Mouse (Mus musculus) neural tube, embryonic 13.5 days (tissue): ENCODE measurements around the gene Bcam. TPM values are rescaled to one million over a fixed set of nuclear protein-coding genes. Genes with fewer than 3 reads are reported as not detected.
A peak's percentile ranks its signal among the peaks of the same experiment; 100 is the strongest.

Source experiments
- ATAC-seq: fragments of 200-750 bp; cut with Nextera tagmentation; 2 replicates; pipeline ENCODE4 v1.8.0; 2017; ENCODE audit warnings: low read depth, mild to moderate bottlenecking, moderate TSS enrichment, moderate library complexity
- H3K27ac ChIP-seq: fragments of 300-500 bp; sonication (generic); replicated peaks from 2 replicates; pipeline ENCODE4 v1.5.1; 2015; ENCODE audit warnings: moderate library complexity, mild to moderate bottlenecking, inconsistent platforms
- H3K27me3 ChIP-seq: fragments of 300-500 bp; sonication (generic); 2 replicates; pipeline ENCODE4 v1.6.1; 2015; ENCODE audit warnings: mild to moderate bottlenecking, inconsistent platforms
- H3K36me3 ChIP-seq: fragments of 300-500 bp; sonication (generic); 2 replicates; pipeline ENCODE4 v1.6.1; 2015; ENCODE audit warnings: mild to moderate bottlenecking, inconsistent platforms
- H3K4me1 ChIP-seq: fragments of 300-500 bp; sonication (generic); replicated peaks from 2 replicates; pipeline ENCODE4 v1.6.1; 2015; ENCODE audit warnings: inconsistent platforms
- H3K4me2 ChIP-seq: fragments of 300-500 bp; sonication (generic); 2 replicates; pipeline ENCODE4 v1.6.1; 2015; ENCODE audit warnings: inconsistent platforms, mild to moderate bottlenecking, moderate library complexity
- H3K4me3 ChIP-seq: fragments of 300-500 bp; sonication (generic); 2 replicates; pipeline ENCODE4 v1.5.1; 2015; ENCODE audit warnings: mild to moderate bottlenecking, inconsistent platforms
- H3K9ac ChIP-seq: fragments of 300-500 bp; sonication (generic); 2 replicates; pipeline ENCODE4 v1.6.1; 2015; ENCODE audit warnings: moderate library complexity, mild to moderate bottlenecking, inconsistent platforms
- H3K9me3 ChIP-seq: fragments of 300-500 bp; sonication (generic); 2 replicates; pipeline ENCODE4 v1.6.1; 2016; ENCODE audit warnings: inconsistent platforms
- WGBS: fragments of 180-500 bp; shearing (Covaris S2); methylation state at CpG from one replicate; pipeline ENCODE4 v1.1.7; 2015; 5-methylcytosine and 5-hydroxymethylcytosine counted together
- polyA plus RNA-seq: library from polyadenylated mRNA; unstranded; fragments of >200 nt; fragmentation: Nextera tagmentation; extraction: Ambion mirVana; gene quantifications from 2 replicates; pipeline ENCODE4 v1.2.1, GENCODE M21; 2015

Bcam gene
- polyA plus RNA-seq, 1 experiment from 2014 or later, result 16.6 TPM

DNA sequence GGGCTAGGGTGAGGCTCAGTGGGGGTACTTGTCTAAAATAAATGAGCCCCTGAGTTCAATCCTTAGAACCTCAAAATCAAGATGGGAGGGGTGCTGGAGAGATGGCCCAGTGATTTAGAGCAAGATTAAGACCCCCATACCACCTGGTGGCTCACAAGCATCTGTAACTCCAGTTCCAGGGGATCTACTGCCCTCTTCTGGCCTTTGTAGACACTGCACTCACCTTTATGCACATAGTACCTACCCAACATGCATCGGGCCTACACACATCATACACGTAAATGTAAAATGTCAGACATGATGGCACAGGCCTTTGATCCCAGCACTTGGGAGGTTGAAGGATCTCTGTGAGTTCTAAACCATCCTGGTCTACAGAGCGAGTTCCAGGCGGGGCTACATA lies 11.8 kb upstream of the Bcam start:
- H3K9ac ChIP-seq, result no peak overlapping the region
- no peak overlapping the region for H3K4me2 ChIP-seq
- no peaks in the 10 kb centered on the region for H3K36me3 ChIP-seq
- 93% methylated on average over 4 of the region's 4 CpGs for WGBS
- no peak for ATAC-seq
- no peak overlapping the region for H3K4me3 ChIP-seq
- 0 out of 2 replicates have a peak, but pooled peaks cover 4% of the 10 kb centered on the region for H3K9me3 ChIP-seq
- no peak overlapping the region for H3K27ac ChIP-seq
- no peaks in the 10 kb centered on the region for H3K27me3 ChIP-seq
- H3K4me1 ChIP-seq, result no peaks in the 10 kb centered on the region

DNA sequence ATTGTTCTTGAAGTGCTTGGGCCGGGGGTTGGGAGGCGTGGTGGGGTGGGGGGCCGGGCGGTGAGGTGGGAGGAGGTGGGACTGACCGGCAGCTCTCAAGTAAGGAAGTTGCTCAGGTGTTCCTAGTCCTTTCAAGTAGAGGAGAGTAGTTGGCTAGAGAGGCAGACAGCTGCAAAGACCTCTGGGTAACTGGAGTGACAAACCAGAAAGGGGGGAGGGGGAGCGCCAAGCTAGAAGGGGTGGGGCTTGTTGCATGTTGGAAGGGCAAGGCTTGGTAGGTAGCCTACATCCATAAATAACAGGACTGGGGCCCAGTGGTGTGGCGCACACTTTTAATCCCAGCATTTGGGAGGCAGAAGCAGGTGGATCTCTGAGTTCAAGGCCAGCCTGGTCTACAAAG lies 10.9 kb upstream of the Bcam start:
- WGBS, result 89% methylated on average over 7 of the region's 7 CpGs
- no peaks in the 10 kb centered on the region for H3K27me3 ChIP-seq
- no peak overlapping the region for H3K27ac ChIP-seq
- H3K36me3 ChIP-seq, result no peaks in the 10 kb centered on the region
- H3K4me2 ChIP-seq, result no peak overlapping the region
- H3K9ac ChIP-seq, result no peak overlapping the region
- ATAC-seq, result no peak
- H3K9me3 ChIP-seq, result 0 out of 2 replicates have a peak, but pooled peaks cover 4% of the 10 kb centered on the region
- no peaks in the 10 kb centered on the region for H3K4me1 ChIP-seq
- H3K4me3 ChIP-seq, result no peak overlapping the region

DNA sequence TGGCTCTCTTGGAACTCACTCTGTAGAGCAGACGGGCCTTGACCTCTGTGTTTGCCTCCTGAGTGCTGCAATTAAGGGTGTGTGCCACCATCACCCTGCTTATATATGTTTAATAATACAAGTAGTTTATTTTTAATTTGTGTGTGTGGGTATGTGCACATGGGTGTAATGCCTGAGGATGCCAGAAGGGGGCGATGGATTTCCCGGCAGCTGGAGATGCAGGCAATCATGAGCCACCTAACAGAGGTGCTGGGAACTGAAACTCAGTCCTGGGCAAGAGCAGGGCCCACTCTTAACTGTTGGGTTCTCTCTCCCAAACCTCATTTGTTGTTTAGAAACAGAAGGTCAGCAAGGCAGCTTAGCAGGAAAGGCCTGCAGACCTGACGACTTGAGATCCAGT lies 9.1 kb upstream of the Bcam start:
- Histone ChIP-seq H3K36me3 (no peaks in the 10 kb centered on the region), H3K27ac (no peak overlapping the region), H3K9ac (no peak overlapping the region), H3K9me3 (0 out of 2 replicates have a peak, but pooled peaks cover 4% of the 10 kb centered on the region), H3K4me3 (no peak overlapping the region), H3K4me2 (no peak overlapping the region), H3K4me1 (no peaks in the 10 kb centered on the region), H3K27me3 (no peaks in the 10 kb centered on the region)
- ATAC-seq, result no peak
- 78% methylated on average over 4 of the region's 4 CpGs for whole genome bisulfite sequencing

DNA sequence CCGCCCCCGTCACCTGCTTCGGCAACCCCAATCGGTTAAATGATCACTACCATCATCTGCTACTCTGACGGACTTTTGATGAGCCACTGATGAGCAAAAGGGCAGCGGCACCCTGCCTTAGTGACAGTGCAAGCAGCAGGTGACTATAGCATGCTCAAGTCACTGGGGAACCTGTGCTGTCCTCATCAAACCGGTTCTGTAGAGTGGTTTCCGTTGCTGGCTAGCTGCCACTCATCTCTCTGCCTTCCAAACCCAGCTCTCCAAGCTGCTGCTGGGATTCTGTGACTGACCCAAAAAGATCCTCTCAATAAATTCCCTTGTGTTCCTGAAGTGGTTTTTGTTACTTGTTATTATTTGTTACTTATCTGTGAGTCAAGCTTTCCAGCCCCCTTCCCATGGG lies 7.8 kb upstream of the Bcam start:
- H3K4me3 ChIP-seq, result no peak overlapping the region
- H3K27ac ChIP-seq, result no peak overlapping the region
- H3K27me3 ChIP-seq, result no peaks in the 10 kb centered on the region
- ATAC-seq, result no peak
- 0 out of 2 replicates have a peak, but pooled peaks cover 4% of the 10 kb centered on the region for H3K9me3 ChIP-seq
- no peaks in the 10 kb centered on the region for H3K4me1 ChIP-seq
- no peak overlapping the region for H3K4me2 ChIP-seq
- H3K9ac ChIP-seq, result no peak overlapping the region
- WGBS, result 84% methylated on average over 8 of the region's 8 CpGs
- H3K36me3 ChIP-seq, result no peaks in the 10 kb centered on the region

DNA sequence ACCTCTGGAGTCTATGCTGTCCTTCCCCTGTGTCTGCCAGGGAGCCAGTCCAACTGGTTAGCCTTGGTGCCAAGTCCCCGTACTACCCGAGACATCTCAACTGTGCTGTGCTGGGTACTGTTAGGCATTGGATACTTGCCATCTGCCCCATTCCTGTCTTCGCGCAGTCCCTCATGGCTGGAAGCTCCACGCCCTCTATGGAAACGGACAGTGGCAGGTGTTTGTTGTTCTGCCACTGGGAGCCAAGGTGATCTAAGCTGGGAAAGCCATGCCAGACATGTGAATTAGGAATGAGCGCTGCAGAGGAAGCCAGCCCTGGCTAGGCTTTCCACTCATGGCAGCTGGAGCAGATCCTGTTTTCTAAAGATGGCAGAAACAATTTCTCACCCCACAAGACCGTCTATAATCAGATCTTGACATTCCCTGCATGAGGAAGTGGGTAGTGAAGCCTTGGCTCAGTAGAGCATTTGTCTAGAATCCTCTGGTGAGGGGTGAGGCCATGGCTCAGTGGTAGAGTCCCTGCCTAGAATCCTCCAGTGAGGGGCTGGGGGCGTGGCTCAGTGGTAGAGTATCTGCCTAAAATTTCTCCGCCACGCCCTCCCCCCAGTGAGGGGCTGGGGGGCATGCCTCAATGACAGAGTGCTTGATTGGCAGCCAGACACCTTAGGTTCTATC lies 6.4 kb upstream of the Bcam start:
- Histone ChIP-seq H3K27ac (no peak overlapping the region), H3K36me3 (no peaks in the 10 kb centered on the region), H3K4me2 (no peak overlapping the region), H3K9me3 (0 out of 2 replicates have a peak, but pooled peaks cover 4% of the 10 kb centered on the region), H3K9ac (no peak overlapping the region), H3K4me1 (no peaks in the 10 kb centered on the region), H3K27me3 (peaks cover under 1% of the 10 kb centered on the region; the same call in 1 of the 2 replicates), H3K4me3 (no peak overlapping the region)
- WGBS, result 91% methylated on average over 11 of the region's 11 CpGs
- no peak for ATAC-seq

DNA sequence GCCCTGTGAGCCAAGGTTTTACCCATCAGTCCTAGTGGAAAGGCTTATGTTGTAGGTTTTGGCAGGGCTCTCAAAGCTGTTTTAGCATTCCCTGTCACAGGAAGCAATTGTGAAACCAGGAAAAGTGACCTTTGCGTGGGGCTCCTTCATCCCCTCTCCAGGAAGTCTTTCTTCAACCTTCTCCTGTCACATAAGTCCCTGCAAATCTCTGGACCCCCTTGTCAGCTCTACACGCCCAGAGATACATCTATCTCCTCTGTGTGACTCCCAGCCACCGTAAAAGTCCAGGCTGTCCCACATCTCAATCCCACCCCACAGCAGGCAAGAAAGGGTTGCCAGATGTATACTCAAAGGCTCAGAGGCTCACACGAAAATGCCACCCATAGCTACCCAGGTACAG lies 866 bp upstream of the Bcam start:
- ATAC-seq, result no peak
- Histone ChIP-seq H3K27me3 (peaks cover 44% of the 10 kb centered on the region), H3K36me3 (no peaks in the 10 kb centered on the region), H3K9me3 (no peaks in the 10 kb centered on the region), H3K4me1 (peaks cover 21% of the 10 kb centered on the region), H3K27ac (no peak overlapping the region), H3K4me2 (no peak overlapping the region), H3K4me3 (no peak overlapping the region), H3K9ac (no peak overlapping the region)
- 67% methylated on average over 4 of the region's 4 CpGs for WGBS

DNA sequence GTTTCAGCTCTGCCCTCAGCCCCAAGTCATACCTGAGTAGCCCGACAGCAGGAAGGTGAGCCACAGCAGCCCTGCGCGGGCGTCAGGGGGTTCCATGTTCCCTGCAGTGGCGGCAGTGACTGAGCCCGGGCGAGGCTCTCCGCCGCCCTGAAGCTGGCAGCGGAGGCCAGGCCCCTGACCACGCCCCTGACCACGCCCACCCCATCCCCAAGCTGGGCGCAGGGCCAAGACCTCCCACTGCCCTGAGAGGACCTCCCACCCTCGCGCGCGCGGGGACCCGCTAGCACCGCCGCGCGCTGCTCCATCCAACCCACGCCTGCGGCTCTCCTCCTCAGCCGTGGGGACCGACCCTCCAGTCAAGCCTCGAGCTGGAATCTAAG lies 451 bp downstream of the Bcam start:
- ATAC-seq, result peak; percentile 76
- WGBS, result 0% methylated on average over 28 of the region's 28 CpGs

DNA sequence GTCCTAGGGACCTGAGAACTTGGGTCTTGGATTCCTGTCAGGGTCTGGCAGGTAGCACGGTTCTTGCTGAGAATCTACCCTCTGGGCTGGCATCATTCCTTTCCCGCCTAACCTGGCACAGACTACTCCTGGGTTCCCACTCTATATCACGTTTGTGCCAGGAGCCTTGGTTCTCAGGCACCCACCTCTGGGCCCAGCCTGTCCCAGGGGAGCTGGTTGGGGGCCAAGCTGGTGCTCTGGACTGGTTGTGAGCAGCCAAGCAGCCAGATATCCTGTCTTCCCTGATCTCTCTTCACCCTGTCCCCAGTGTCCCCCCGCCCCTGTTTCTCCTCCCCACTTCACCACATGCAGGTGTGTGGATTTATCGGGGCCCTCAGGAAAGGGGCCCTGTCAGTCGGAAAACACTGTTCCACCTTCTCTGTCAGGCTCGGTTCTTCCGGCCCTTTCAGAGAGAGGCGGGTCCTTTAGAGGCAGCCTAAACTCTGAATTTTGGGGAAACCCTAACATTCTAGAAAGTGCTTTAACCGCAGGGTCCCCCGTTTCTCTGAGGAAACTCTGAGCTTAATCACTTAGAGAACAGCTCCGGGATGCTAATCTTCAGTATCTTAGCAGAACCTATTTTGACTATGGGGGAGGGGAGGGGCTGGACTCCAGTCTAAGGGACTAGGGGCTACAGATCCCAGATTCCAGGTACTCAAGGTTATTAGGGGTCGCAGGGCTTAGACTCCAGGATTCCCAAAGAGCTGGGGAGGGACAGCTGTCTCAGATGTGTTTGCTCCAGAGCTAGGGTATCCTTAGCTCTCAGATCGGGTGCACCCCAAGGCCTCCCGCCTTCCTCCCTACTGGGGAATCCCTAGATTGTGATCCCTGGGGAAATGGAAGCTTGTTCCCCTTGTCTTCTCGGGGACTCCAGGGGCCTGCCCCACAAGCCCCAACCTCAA lies 1.1 kb downstream of the Bcam start:
- WGBS, result 12% methylated on average over 16 of the region's 16 CpGs
- peaks cover 21% of the 10 kb centered on the region for H3K4me1 ChIP-seq
- peak overlapping the region; percentile 41 for H3K4me3 ChIP-seq
- no peaks in the 10 kb centered on the region for H3K9me3 ChIP-seq
- ATAC-seq, result peak; percentile 4; the same call in 1 of the 2 replicates
- no peak overlapping the region for H3K27ac ChIP-seq
- peak overlapping the region; percentile 72 for H3K9ac ChIP-seq
- peak overlapping the region; percentile 69 for H3K4me2 ChIP-seq
- H3K27me3 ChIP-seq, result peaks cover 44% of the 10 kb centered on the region
- no peaks in the 10 kb centered on the region for H3K36me3 ChIP-seq

More for the DNA sequence above, 451 bp downstream of the Bcam start:
- Histone ChIP-seq H3K9ac (peak overlapping the region; percentile 72), H3K9me3 (no peaks in the 10 kb centered on the region), H3K4me2 (peak overlapping the region; percentile 69), H3K27me3 (peaks cover 44% of the 10 kb centered on the region), H3K4me1 (peaks cover 21% of the 10 kb centered on the region), H3K4me3 (peak overlapping the region; percentile 41), H3K27ac (no peak overlapping the region), H3K36me3 (no peaks in the 10 kb centered on the region)

DNA sequence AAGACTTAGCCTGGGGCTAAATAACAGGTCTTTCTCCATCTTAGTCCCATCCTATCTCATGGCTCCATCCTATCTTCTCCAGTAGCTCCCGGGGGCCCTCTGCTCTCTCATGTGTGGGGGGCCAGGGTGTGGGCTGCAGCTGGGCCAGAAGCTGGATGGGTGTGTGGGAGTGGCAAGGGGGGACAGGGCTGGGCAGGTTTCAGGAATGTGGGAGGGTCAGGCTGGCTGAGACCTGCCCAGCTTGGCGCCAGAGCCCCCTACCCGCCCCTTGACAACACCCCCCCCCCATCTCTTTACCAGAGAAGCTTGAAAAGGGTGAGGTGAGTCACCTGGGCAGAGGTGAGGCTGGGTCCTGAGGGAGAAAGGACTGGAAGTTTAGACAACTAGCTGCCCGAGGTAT lies 1.8 kb downstream of the Bcam start:
- Histone ChIP-seq H3K27ac (no peak overlapping the region), H3K9me3 (no peaks in the 10 kb centered on the region), H3K4me2 (no peak overlapping the region), H3K4me1 (peaks cover 21% of the 10 kb centered on the region), H3K4me3 (no peak overlapping the region), H3K27me3 (peaks cover 44% of the 10 kb centered on the region), H3K9ac (no peak overlapping the region), H3K36me3 (no peaks in the 10 kb centered on the region)
- WGBS, result 34% methylated on average over 4 of the region's 4 CpGs
- ATAC-seq, result no peak

DNA sequence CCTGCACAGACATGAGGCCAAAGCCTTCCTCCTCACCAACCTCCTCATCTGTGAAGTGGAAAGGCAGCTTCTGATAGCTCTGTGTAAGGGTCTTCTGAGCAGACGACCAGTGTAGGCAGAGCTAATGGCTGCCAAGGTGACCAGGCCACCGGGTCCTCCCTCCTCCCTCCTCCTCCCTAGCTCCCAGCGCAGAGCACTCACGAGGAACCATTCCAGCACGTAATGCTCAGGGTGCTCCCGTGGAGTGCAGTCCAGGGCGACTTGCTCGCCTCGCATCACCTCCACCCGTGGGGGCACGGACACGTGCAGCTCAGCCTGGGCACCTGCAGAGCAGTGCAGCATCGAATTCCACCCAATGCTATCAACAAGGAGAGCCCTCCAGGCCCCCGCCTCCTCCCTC lies 2.6 kb downstream of the Bcam start:
- no peak for ATAC-seq
- Histone ChIP-seq H3K27ac (no peak overlapping the region), H3K36me3 (no peaks in the 10 kb centered on the region), H3K9ac (no peak overlapping the region), H3K27me3 (peaks cover 44% of the 10 kb centered on the region), H3K4me1 (peaks cover 21% of the 10 kb centered on the region), H3K4me2 (no peak overlapping the region), H3K9me3 (no peaks in the 10 kb centered on the region), H3K4me3 (no peak overlapping the region)
- 74% methylated on average over 14 of the region's 14 CpGs for WGBS

DNA sequence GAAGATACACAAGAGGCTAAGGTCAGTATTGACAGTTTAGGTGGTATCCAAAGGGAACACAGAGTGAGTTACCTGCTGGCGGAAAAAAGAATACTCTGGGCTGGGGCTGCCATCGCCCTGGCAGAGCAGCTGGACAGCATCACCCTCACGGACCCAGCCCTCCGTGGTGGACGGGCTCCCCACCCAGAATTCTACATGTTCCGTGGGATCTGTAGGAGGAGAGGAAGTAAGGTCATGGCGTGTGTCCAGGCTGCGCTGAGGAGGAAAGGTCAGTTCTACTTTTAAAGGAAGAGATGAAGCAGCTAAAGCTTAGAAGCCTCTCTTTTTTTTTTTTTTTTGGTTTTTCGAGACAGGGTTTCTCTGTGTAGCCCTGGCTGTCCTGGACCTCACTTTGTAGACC lies 6.2 kb downstream of the Bcam start:
- Histone ChIP-seq H3K4me2 (no peak overlapping the region), H3K36me3 (no peaks in the 10 kb centered on the region), H3K4me3 (no peak overlapping the region), H3K4me1 (peaks cover 3% of the 10 kb centered on the region), H3K9me3 (no peaks in the 10 kb centered on the region), H3K9ac (no peak overlapping the region), H3K27ac (no peak overlapping the region), H3K27me3 (peaks cover 17% of the 10 kb centered on the region)
- WGBS, result 92% methylated on average over 8 of the region's 9 CpGs
- no peak for ATAC-seq

DNA sequence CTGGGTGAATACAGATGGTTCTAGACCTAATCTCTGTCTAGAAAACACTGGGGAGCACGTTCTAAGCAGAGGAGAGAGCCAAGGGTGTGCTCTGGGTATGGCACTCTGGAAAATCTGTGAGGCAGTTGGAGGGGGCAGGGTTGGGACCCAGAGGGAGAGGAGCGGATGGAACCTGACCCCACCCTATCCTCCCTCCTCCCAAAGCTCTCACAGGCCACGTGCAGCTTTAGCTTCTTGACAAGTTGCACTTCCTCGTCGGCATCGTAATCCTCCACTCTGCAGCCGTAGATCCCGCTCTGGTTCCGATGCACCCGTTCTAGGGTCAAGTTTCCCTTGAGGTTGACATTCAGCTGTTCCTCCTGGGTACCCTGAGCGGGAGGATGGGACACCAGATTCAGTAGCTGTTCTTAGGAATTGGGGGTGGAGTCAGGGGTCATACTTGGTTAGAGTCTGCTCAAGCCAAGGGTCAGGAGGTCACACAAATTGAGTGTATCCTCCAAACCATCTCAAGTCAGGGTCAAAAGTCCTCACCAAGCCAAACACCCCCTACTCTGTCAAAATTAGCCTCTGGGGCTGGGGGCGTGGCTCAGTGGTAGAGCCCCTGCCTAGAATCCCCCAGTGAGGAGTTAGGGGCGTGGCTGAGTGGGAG lies 6.9 kb downstream of the Bcam start:
- Histone ChIP-seq H3K27me3 (peaks cover 11% of the 10 kb centered on the region), H3K9me3 (no peaks in the 10 kb centered on the region), H3K4me2 (no peak overlapping the region), H3K9ac (no peak overlapping the region), H3K36me3 (no peaks in the 10 kb centered on the region), H3K4me3 (no peak overlapping the region), H3K27ac (no peak overlapping the region), H3K4me1 (no peaks in the 10 kb centered on the region)
- ATAC-seq, result no peak
- 87% methylated on average over 13 of the region's 13 CpGs for WGBS
